Mouse (Mus musculus): ENCODE results near the gene Slc16a1.

- TF ChIP-seq CTCF (IDR thresholded peaks at IDR 0.05; ENCODE audit: control insufficient read depth, insufficient read depth, insufficient read length) (no peak), CEBPB (IDR thresholded peaks at IDR 0.05; ENCODE audit: low read depth) (no peak), USF1 (IDR thresholded peaks at IDR 0.05; ENCODE audit: low read depth) (no peak), MAX (IDR thresholded peaks at IDR 0.05) (no peak), MYOG (IDR thresholded peaks at IDR 0.05; ENCODE audit: control insufficient read depth, extremely low read depth, insufficient read length) (no peak)
These were observed 16.5 kb downstream of the Slc16a1 start for GRCm38 (mm10) chr3:104654921-104655320.
